Mouse (Mus musculus): ENCODE data around the gene Guca2b. TPM values are rescaled to one million over a fixed set of nuclear protein-coding genes. Genes with fewer than 3 reads are reported as not detected.
"Not testable (repeated sequence)": the region's sequence is repeated elsewhere in the genome, so short reads cannot be mapped to it uniquely, and the experiment has no call there.

Guca2b gene
- polyA plus RNA-seq, 1 experiment from 2014 or later: not detected

DNA sequence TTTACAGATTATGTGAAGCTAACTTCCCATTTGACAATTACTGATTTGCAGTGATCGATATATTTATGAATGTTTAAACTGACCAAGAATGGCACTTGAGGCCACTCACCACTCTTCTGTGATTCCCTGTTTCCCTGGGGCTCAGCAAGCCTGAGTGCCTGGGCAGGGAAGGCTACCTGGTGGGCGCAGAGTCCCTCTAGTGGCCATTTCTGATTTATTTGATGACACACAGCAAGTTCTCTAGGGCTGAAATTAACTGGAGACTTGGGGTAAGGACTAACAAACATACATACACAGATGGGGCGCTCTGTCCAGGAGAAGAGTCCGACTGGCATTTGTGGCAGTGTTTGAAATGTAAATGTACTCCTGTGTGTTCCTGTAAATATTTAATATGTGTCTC, 30.4 kb downstream of the Guca2b start:
- H3K9me3 ChIP-seq (ENCODE audit: control insufficient read depth, low read length); H3K9ac ChIP-seq (ENCODE audit: low read length); H3K36me3 ChIP-seq (ENCODE audit: control insufficient read depth, insufficient read depth, low read length); H3K27ac ChIP-seq (ENCODE audit: low read depth, low read length); DNase-seq (ENCODE audit: low spot score); H3K4me1 ChIP-seq (replicated peaks; ENCODE audit: control insufficient read depth, insufficient read depth, low read length); H3K27me3 ChIP-seq (ENCODE audit: control insufficient read depth, insufficient read depth, low read length); H3K4me3 ChIP-seq (ENCODE audit: low read depth, low read length); H3K4me2 ChIP-seq (ENCODE audit: low read depth, low read length, severe bottlenecking): not testable (repeated sequence)
- ATAC-seq (replicated peaks; ENCODE audit: low FRiP score): peak; percentile 52
- WGBS: 94% methylated on average over 3 of the region's 4 CpGs

DNA sequence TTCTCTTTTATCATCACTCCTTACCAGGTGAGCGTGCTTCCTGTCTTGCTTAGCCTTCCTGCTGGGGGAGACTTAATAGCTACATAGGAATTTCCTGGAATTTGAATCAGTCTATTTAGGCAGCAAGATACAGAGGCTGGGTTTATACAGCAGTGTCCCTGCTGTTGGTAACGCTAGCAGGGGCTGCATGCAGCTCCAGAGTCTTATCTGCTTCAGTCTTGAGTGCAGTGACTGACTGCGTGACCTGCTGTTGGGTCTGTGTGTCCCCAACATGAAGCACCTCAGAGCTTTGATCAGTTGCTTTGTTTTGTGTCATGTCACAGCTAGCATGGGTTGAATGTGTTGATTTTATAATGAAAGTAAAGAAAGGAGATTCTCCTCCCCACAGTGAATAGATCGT, 31.4 kb downstream of the Guca2b start:
- WGBS: 48% methylated on average over 4 of the region's 4 CpGs
- H3K4me2 ChIP-seq (ENCODE audit: low read depth, low read length, severe bottlenecking): no peak overlapping the region
- no peaks in the 10 kb centered on the region for H3K4me1 ChIP-seq (replicated peaks; ENCODE audit: control insufficient read depth, insufficient read depth, low read length)
- ATAC-seq (replicated peaks; ENCODE audit: low FRiP score) (0 out of 2 replicates have a peak, but pooled peaks have one; percentile 33), DNase-seq (ENCODE audit: low spot score) (no peak)
- no peaks in the 10 kb centered on the region for H3K27me3 ChIP-seq (ENCODE audit: control insufficient read depth, insufficient read depth, low read length)
- no peak overlapping the region for H3K9ac ChIP-seq (ENCODE audit: low read length)
- H3K9me3 ChIP-seq (ENCODE audit: control insufficient read depth, low read length): no peaks in the 10 kb centered on the region
- H3K27ac ChIP-seq (ENCODE audit: low read depth, low read length): no peak overlapping the region
- H3K36me3 ChIP-seq (ENCODE audit: control insufficient read depth, insufficient read depth, low read length): no peaks in the 10 kb centered on the region
- no peak overlapping the region for H3K4me3 ChIP-seq (ENCODE audit: low read depth, low read length)

DNA sequence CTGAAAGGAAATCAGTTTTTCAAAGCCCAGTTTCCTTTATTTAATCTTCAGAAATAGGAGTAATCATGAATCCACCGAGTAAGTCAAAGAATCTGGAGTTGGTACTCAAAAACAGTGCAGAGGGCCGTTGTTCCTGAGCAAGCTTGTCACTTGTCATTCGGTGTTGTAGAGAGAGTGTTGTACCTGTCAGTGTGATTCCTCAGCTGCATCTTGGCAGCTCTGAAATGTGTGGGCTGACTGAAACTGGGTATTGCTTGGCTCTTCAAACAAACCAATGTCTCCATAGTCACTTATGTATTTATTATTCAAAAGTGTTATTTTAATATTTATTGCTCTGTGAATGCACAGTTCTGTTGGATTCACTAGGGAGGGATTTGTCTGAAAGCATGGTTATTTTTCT, 31.9 kb downstream of the Guca2b start:
- no peak overlapping the region for H3K4me3 ChIP-seq (ENCODE audit: low read depth, low read length)
- H3K9ac ChIP-seq (ENCODE audit: low read length): no peak overlapping the region
- no peak overlapping the region for H3K27ac ChIP-seq (ENCODE audit: low read depth, low read length)
- H3K27me3 ChIP-seq (ENCODE audit: control insufficient read depth, insufficient read depth, low read length): no peaks in the 10 kb centered on the region
- WGBS: 75% methylated on average over 3 of the region's 3 CpGs
- H3K4me1 ChIP-seq (replicated peaks; ENCODE audit: control insufficient read depth, insufficient read depth, low read length): no peaks in the 10 kb centered on the region
- no peak for DNase-seq (ENCODE audit: low spot score)
- H3K36me3 ChIP-seq (ENCODE audit: control insufficient read depth, insufficient read depth, low read length): no peaks in the 10 kb centered on the region
- no peak for ATAC-seq (replicated peaks; ENCODE audit: low FRiP score)
- no peaks in the 10 kb centered on the region for H3K9me3 ChIP-seq (ENCODE audit: control insufficient read depth, low read length)
- H3K4me2 ChIP-seq (ENCODE audit: low read depth, low read length, severe bottlenecking): no peak overlapping the region

DNA sequence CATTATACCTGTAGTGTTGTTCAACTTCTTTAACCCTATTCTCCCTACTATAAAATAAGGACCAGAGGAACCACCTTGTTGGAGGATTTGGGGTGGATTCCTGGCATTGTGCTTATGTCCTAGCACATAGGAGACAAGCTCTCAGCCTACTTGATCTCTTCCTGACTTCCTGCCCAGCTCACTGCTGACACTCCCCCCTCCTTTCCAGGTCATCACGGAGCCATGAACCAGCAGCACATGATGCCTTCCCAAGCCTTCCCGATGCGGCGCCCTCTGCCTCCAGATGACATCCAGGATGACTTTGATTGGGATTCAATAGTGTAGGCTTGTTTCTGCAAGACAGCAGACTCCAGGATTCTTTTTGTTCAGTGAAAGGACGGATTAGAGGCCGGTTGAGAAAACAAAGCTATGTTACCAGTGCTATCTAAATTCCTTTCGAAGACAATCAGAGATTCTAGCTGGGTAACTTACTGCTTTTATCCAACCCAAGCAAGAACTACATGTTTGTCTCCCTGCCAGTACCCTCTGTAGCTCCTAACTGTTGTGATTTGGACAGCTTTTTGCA, 32.6 kb downstream of the Guca2b start:
- H3K27me3 ChIP-seq (ENCODE audit: control insufficient read depth, insufficient read depth, low read length): no peaks in the 10 kb centered on the region
- no peaks in the 10 kb centered on the region for H3K36me3 ChIP-seq (ENCODE audit: control insufficient read depth, insufficient read depth, low read length)
- H3K9ac ChIP-seq (ENCODE audit: low read length): no peak overlapping the region
- DNase-seq (ENCODE audit: low spot score) (no peak), ATAC-seq (replicated peaks; ENCODE audit: low FRiP score) (no peak)
- no peaks in the 10 kb centered on the region for H3K9me3 ChIP-seq (ENCODE audit: control insufficient read depth, low read length)
- no peak overlapping the region for H3K4me2 ChIP-seq (ENCODE audit: low read depth, low read length, severe bottlenecking)
- no peaks in the 10 kb centered on the region for H3K4me1 ChIP-seq (replicated peaks; ENCODE audit: control insufficient read depth, insufficient read depth, low read length)
- no peak overlapping the region for H3K27ac ChIP-seq (ENCODE audit: low read depth, low read length)
- WGBS: 27% methylated on average over 7 of the region's 7 CpGs
- H3K4me3 ChIP-seq (ENCODE audit: low read depth, low read length): no peak overlapping the region

DNA sequence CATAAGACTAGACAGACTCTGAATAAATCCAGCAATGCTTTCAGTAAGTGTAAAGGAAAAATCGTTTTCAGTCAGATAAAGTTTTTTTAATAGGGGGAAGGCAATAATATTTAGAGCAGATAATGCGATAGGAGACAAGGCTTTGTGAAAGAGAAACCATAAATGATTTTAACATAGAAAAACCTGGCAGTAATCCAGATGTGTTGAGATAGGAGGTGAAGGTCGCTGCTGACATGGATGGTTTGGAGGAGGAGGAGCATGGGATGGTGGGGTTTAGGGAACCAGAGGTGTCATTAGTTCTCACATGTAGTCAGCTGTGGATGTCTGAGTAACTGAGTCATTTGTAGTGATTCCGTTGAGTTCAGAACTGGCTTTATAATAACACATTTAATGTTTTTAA, 44.0 kb downstream of the Guca2b start:
- H3K4me1 ChIP-seq (replicated peaks; ENCODE audit: control insufficient read depth, insufficient read depth, low read length): no peaks in the 10 kb centered on the region
- no peaks in the 10 kb centered on the region for H3K27me3 ChIP-seq (ENCODE audit: control insufficient read depth, insufficient read depth, low read length)
- 89% methylated on average over 4 of the region's 4 CpGs for WGBS
- H3K36me3 ChIP-seq (ENCODE audit: control insufficient read depth, insufficient read depth, low read length): no peaks in the 10 kb centered on the region
- ATAC-seq (replicated peaks; ENCODE audit: low FRiP score): no peak
- H3K27ac ChIP-seq (ENCODE audit: low read depth, low read length): no peak overlapping the region
- no peak overlapping the region for H3K4me3 ChIP-seq (ENCODE audit: low read depth, low read length)
- H3K9me3 ChIP-seq (ENCODE audit: control insufficient read depth, low read length): no peaks in the 10 kb centered on the region
- no peak overlapping the region for H3K4me2 ChIP-seq (ENCODE audit: low read depth, low read length, severe bottlenecking)
- no peak overlapping the region for H3K9ac ChIP-seq (ENCODE audit: low read length)
- DNase-seq (ENCODE audit: low spot score): no peak

DNA sequence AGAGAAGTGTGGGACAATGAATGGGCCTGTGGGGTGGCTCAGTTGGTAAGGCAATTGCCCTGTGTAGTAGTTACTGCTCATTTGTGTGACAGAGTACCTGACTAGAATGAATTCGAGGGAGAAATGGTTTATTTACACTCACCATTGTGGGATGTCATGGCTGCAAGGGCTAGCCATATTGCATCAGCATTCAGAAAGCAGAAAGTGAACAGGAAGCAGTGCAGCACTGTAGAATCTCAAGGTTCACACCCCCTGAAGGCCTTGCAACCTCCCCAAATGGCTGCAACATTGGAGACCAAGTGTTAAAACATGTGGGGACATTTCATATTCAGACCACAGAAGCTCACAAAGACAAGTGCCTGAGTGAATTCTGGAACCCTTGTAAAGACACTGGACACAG, 44.7 kb downstream of the Guca2b start:
- no peak overlapping the region for H3K4me3 ChIP-seq (ENCODE audit: low read depth, low read length)
- no peaks in the 10 kb centered on the region for H3K36me3 ChIP-seq (ENCODE audit: control insufficient read depth, insufficient read depth, low read length)
- 86% methylated on average over 1 of the region's 1 CpGs for WGBS
- no peak for ATAC-seq (replicated peaks; ENCODE audit: low FRiP score)
- DNase-seq (ENCODE audit: low spot score): no peak
- no peak overlapping the region for H3K9ac ChIP-seq (ENCODE audit: low read length)
- no peak overlapping the region for H3K27ac ChIP-seq (ENCODE audit: low read depth, low read length)
- no peaks in the 10 kb centered on the region for H3K4me1 ChIP-seq (replicated peaks; ENCODE audit: control insufficient read depth, insufficient read depth, low read length)
- H3K9me3 ChIP-seq (ENCODE audit: control insufficient read depth, low read length): no peaks in the 10 kb centered on the region
- H3K4me2 ChIP-seq (ENCODE audit: low read depth, low read length, severe bottlenecking): no peak overlapping the region
- H3K27me3 ChIP-seq (ENCODE audit: control insufficient read depth, insufficient read depth, low read length): no peaks in the 10 kb centered on the region

DNA sequence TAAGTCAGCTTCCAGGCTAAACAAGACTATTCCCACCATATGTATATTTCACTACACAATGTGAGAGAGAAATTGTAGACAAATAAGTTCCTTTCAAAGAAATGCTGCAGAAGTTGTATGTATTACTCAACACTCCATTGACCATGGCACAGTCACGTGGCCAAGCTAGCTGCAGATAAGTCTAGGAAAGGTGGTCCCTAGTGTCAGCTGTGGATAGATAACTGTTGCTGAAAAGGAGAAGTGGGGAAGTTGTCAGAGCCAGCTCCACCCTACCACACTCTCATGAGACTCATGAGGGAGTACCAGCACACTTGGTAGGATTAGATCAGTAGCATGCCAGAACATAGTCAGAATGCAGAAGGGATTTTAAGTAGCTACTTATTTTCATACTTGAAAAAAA, 49.3 kb downstream of the Guca2b start:
- Histone ChIP-seq H3K27ac (ENCODE audit: low read depth, low read length) (no peak overlapping the region), H3K4me3 (ENCODE audit: low read depth, low read length) (no peak overlapping the region), H3K27me3 (ENCODE audit: control insufficient read depth, insufficient read depth, low read length) (no peaks in the 10 kb centered on the region), H3K9me3 (ENCODE audit: control insufficient read depth, low read length) (no peaks in the 10 kb centered on the region; the same call in 1 of the 2 replicates), H3K4me2 (ENCODE audit: low read depth, low read length, severe bottlenecking) (no peak overlapping the region), H3K9ac (ENCODE audit: low read length) (no peak overlapping the region), H3K36me3 (ENCODE audit: control insufficient read depth, insufficient read depth, low read length) (no peaks in the 10 kb centered on the region; the same call in 1 of the 2 replicates), H3K4me1 (replicated peaks; ENCODE audit: control insufficient read depth, insufficient read depth, low read length) (no peaks in the 10 kb centered on the region)
- ATAC-seq (replicated peaks; ENCODE audit: low FRiP score): no peak
- 89% methylated on average over 1 of the region's 1 CpGs for WGBS
- DNase-seq (ENCODE audit: low spot score): no peak

Other genes with a start within 250 kb of the Guca2b start
- 10.2 and 11.0 TPM in 2 replicates for gene Ccdc30, start 243.4 kb downstream of the Guca2b start, polyA plus RNA-seq (2014; fragmentation: Nextera tagmentation; extraction: Ambion mirVana)
- 19.5 and 19.9 TPM in 2 replicates for gene Ppcs, start 236.5 kb downstream of the Guca2b start, polyA plus RNA-seq (2014; fragmentation: Nextera tagmentation; extraction: Ambion mirVana)
- gene Zmynd12, start 236.1 kb downstream of the Guca2b start, polyA plus RNA-seq (2014; fragmentation: Nextera tagmentation; extraction: Ambion mirVana): not detected in 2 replicates
- gene Rimkla, start 166.3 kb downstream of the Guca2b start, polyA plus RNA-seq (2014; fragmentation: Nextera tagmentation; extraction: Ambion mirVana): 5.2 and 5.6 TPM in 2 replicates
- 27.9 and 30.9 TPM in 2 replicates for gene Foxj3, start 122.0 kb downstream of the Guca2b start, polyA plus RNA-seq (2014; fragmentation: Nextera tagmentation; extraction: Ambion mirVana)
- gene Frg2f1, start 119.4 kb downstream of the Guca2b start, polyA plus RNA-seq (2014; fragmentation: Nextera tagmentation; extraction: Ambion mirVana): 3.4 TPM in 2 replicates
- not detected in 2 replicates for gene Guca2a, start 21.2 kb downstream of the Guca2b start, polyA plus RNA-seq (2014; fragmentation: Nextera tagmentation; extraction: Ambion mirVana)
- 2.2 and 2.8 TPM in 2 replicates for gene Hivep3, start 74.8 kb upstream of the Guca2b start, polyA plus RNA-seq (2014; fragmentation: Nextera tagmentation; extraction: Ambion mirVana)

Measured in forebrain, embryonic 11.5 days (tissue).